Mouse (Mus musculus) kidney, adult 2 months (tissue): ENCODE data around the gene Ntn3. TPM values are rescaled to one million over a fixed set of nuclear protein-coding genes. Genes with fewer than 3 reads are reported as not detected.

Experiments used
- DNase-seq: peaks from one replicate; pipeline ENCODE4 v3.0.0; 2021
- H3K27ac ChIP-seq: fragments of 200-500 bp; 2 replicates; pipeline ENCODE4 v1.5.1; 2012; ENCODE audit warnings: low read depth, low read length, control low read depth, inconsistent platforms; ENCODE audit not compliant: insufficient read depth
- H3K27me3 ChIP-seq: fragments of 200-500 bp; replicated peaks from 2 replicates; pipeline ENCODE4 v1.6.1; 2012; ENCODE audit warnings: mild to moderate bottlenecking, moderate library complexity, low read length, inconsistent platforms; ENCODE audit not compliant: control insufficient read depth, insufficient read depth
- H3K36me3 ChIP-seq: fragments of 200-500 bp; 2 replicates; pipeline ENCODE4 v1.6.1; 2012; ENCODE audit warnings: mild to moderate bottlenecking, moderate library complexity, low read length, inconsistent platforms; ENCODE audit not compliant: control insufficient read depth, insufficient read depth
- H3K4me1 ChIP-seq: fragments of 200-500 bp; 2 replicates; pipeline ENCODE4 v1.6.1; 2011; ENCODE audit warnings: low read length; ENCODE audit not compliant: control insufficient read depth, insufficient read depth
- H3K4me3 ChIP-seq: fragments of 200-500 bp; 2 replicates; pipeline ENCODE4 v1.5.1; 2011; ENCODE audit warnings: mild to moderate bottlenecking, low read depth, low read length, control low read depth; ENCODE audit not compliant: insufficient read depth
- CTCF ChIP-seq: fragments of 200-500 bp; conservative IDR thresholded peaks from 2 replicates; pipeline ENCODE4 v1.5.1; 2011; ENCODE audit warnings: low read depth, mild to moderate bottlenecking, control low read depth, low read length, moderate library complexity, mixed read lengths; ENCODE audit not compliant: insufficient read depth, insufficient read length
- POLR2A ChIP-seq: fragments of 200-500 bp; IDR thresholded peaks from one replicate; pipeline ENCODE4 v1.6.1; 2011; ENCODE audit warnings: low read depth, low read length, control low read depth
- WGBS: fragments of 180-500 bp; shearing (Covaris S2); methylation state at CpG from one replicate; pipeline ENCODE4 v1.1.7; 2018; 5-methylcytosine and 5-hydroxymethylcytosine counted together
- polyA plus RNA-seq: library from polyadenylated mRNA; depleted of rRNA; stranded (reverse); fragments of >200 nt; gene quantifications from 2 replicates; pipeline ENCODE4 v1.2.3, GENCODE M21; 2012; rRNA removed

The Ntn3 gene
- polyA plus RNA-seq, 1 experiment: 0.72 TPM

DNA sequence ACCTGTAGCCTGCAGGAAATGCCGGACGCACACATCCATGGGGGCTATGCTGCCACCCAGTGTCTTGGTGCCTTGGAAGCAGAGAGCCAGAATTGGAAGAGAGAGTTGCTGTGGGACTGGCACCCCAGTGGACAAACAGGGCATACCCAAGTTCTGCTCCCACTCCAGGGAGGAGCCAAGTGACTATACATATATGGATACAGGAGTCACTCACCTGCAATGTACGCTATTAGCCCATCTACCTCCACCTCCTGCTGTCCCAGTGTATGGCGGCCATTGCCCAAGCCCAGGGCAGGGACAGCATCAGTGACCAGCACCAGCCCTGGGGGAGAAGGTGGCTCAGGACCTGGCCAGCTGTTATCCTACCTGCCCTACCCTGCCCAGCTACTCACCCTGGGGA lies 51.8 kb downstream of the Ntn3 start:
- no peak overlapping the region for H3K27ac ChIP-seq
- no peak for DNase-seq
- H3K27me3 ChIP-seq: no peaks in the 10 kb centered on the region
- 88% methylated on average over 4 of the region's 4 CpGs for WGBS
- H3K4me3 ChIP-seq: no peak overlapping the region
- peaks cover 18% of the 10 kb centered on the region for H3K4me1 ChIP-seq
- no peaks in the 10 kb centered on the region for H3K36me3 ChIP-seq
- TF ChIP-seq POLR2A (no peak), CTCF (no peak)

DNA sequence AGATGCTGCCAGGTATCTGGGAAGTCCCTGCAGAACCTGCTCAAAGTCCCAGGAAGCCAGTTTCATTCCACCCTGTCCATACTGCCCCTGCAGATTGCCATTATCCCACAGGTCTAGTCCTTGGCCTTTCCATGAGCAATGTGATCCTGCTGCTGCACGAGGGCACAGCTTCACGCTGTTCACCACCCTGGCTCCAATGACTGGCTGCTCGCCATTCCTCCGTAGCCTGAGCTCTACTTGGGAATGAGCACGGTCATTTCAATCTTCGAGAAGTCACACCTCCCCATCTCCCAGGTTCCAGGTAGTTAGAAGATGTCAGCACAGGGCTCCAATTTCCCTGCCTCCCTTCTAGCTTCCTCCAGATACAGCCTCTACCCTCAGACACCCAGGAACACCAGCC lies 52.2 kb downstream of the Ntn3 start:
- Histone ChIP-seq H3K27ac (no peak overlapping the region), H3K4me1 (peaks cover 18% of the 10 kb centered on the region), H3K27me3 (no peaks in the 10 kb centered on the region), H3K36me3 (no peaks in the 10 kb centered on the region), H3K4me3 (no peak overlapping the region)
- TF ChIP-seq CTCF (no peak), POLR2A (no peak)
- WGBS: 93% methylated on average over 6 of the region's 6 CpGs
- no peak for DNase-seq

DNA sequence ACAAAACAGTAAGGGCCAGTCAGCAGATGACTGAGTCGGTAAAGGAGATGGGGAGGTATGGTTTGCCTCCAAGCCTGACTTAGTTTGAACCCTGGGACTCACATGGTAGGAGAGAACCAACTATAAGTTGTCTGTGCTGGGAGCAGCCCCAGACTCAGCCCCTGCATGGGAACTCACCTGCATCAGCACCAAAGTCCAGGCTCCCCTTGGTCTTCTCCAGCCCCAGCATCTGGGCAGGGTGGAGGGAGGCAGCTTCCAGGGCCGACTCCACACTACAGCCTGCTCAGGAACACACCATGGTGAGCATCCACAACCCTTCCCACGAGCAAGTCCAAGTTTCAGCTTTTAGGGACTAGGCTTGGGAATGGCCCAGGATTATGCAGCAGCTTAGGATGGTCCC lies 52.9 kb downstream of the Ntn3 start:
- peaks cover 12% of the 10 kb centered on the region for H3K4me1 ChIP-seq
- H3K27me3 ChIP-seq: no peaks in the 10 kb centered on the region
- H3K36me3 ChIP-seq: no peaks in the 10 kb centered on the region
- H3K27ac ChIP-seq: no peak overlapping the region
- TF ChIP-seq CTCF: no peak
- TF ChIP-seq POLR2A: no peak
- no peak overlapping the region for H3K4me3 ChIP-seq
- 90% methylated on average over 3 of the region's 3 CpGs for WGBS
- DNase-seq: no peak

DNA sequence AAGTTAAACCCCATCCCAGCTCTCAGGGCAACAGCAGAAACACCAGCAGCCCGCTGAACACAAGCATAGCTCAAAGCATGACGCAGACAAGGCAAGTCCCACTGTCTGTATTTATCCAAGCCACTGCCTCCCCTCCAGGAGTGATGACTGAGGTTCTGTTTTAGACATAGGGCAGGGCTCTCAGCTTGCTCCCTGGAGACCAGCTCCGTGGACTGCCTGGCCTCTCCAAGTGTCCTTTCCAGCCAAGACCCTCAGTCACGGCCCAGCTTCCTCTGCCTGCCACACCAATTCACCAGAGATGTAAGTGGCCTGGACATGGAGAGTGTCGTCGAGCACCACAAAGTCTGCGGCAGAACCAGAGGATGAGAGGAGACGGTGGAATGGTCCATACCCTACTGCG lies 53.6 kb downstream of the Ntn3 start:
- H3K27ac ChIP-seq: no peak overlapping the region
- DNase-seq: no peak
- peaks cover 9% of the 10 kb centered on the region for H3K4me1 ChIP-seq
- no peak for TF ChIP-seq POLR2A
- no peak for TF ChIP-seq CTCF
- no peaks in the 10 kb centered on the region for H3K36me3 ChIP-seq
- H3K27me3 ChIP-seq: no peaks in the 10 kb centered on the region
- WGBS: 94% methylated on average over 9 of the region's 9 CpGs
- H3K4me3 ChIP-seq: no peak overlapping the region

DNA sequence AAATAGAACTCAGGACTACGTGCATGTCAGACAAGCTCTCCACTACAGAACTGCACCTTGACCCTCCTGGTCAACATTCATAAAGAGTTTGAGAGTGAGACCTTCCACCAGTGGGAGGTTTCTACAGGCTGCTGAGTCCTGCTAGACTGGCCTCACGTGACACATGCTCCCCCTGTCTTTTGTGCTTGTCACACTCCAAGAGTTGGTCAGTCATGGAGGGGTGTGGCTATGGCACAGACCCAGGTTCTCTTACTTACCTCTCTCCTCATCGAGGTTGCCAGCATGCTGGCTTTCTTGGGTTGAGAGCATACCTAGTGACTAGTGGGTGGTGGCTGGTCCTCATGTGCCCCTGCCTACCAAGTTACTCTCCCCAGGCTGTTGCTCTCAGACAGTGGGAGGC lies 54.9 kb downstream of the Ntn3 start:
- Histone ChIP-seq H3K27ac (peak overlapping the region; percentile 64; the same call in 1 of the 2 replicates), H3K36me3 (no peaks in the 10 kb centered on the region), H3K27me3 (no peaks in the 10 kb centered on the region), H3K4me3 (no peak overlapping the region), H3K4me1 (peaks cover 9% of the 10 kb centered on the region)
- TF ChIP-seq POLR2A (no peak), CTCF (no peak)
- DNase-seq: peak; percentile 96
- WGBS: 37% methylated on average over 3 of the region's 3 CpGs

Other genes starting within 250 kb of the Ntn3 start
- 0.71 and 0.95 TPM in 2 replicates for gene Prss30, start 229.0 kb downstream of the Ntn3 start, polyA plus RNA-seq
- 0.23 and 0.26 TPM in 2 replicates for gene Prss22, start 211.4 kb downstream of the Ntn3 start, polyA plus RNA-seq
- 0.16 and 0.30 TPM in 2 replicates for gene Prss27, start 171.4 kb downstream of the Ntn3 start, polyA plus RNA-seq
- 16.1 and 16.5 TPM in 2 replicates for gene Kctd5, start 136.0 kb downstream of the Ntn3 start, polyA plus RNA-seq
- 17.1 and 19.4 TPM in 2 replicates for gene Pdpk1, start 58.6 kb downstream of the Ntn3 start, polyA plus RNA-seq
- gene Amdhd2, start 45.8 kb downstream of the Ntn3 start, polyA plus RNA-seq: 124 and 136 TPM in 2 replicates
- gene Atp6v0c, start 39.8 kb downstream of the Ntn3 start, polyA plus RNA-seq: 2,489 and 2,561 TPM in 2 replicates
- 14.4 and 15.0 TPM in 2 replicates for gene Tbc1d24, start 4.0 kb downstream of the Ntn3 start, polyA plus RNA-seq
- gene Tedc2, start 11.3 kb upstream of the Ntn3 start, polyA plus RNA-seq: 4.6 and 5.2 TPM in 2 replicates
- 0.56 and 0.61 TPM in 2 replicates for gene Ccnf, start 42.0 kb upstream of the Ntn3 start, polyA plus RNA-seq
- gene Abca17, start 141.5 kb upstream of the Ntn3 start, polyA plus RNA-seq: 0.16 and 0.31 TPM in 2 replicates
- gene Abca3, start 142.4 kb upstream of the Ntn3 start, polyA plus RNA-seq: 214 and 230 TPM in 2 replicates
- 73.0 and 76.9 TPM in 2 replicates for gene Rnps1, start 205.0 kb upstream of the Ntn3 start, polyA plus RNA-seq
- gene Eci1, start 217.1 kb upstream of the Ntn3 start, polyA plus RNA-seq: 196 and 222 TPM in 2 replicates
- 7.6 and 8.8 TPM in 2 replicates for gene Dnase1l2, start 233.6 kb upstream of the Ntn3 start, polyA plus RNA-seq